Mouse (Mus musculus) brain, embryonic 14.5 days (tissue): ENCODE measurements at regions not wholly inside any gene's neighbourhood (a gene's known extent, or its start where the extent isn't known, plus 50 kb on each side); places are given as distances from the start of the nearest gene placed in this dataset.

Source experiments
- DNase-seq: peaks from one replicate; pipeline ENCODE4 v3.0.0-alpha.2; 2011; ENCODE audit warnings: low read depth
- CTCF ChIP-seq: fragments of 200-500 bp; IDR thresholded peaks from 2 replicates; pipeline ENCODE4 v1.5.1; 2012; ENCODE audit warnings: inconsistent platforms, mild to moderate bottlenecking, moderate library complexity, borderline replicate concordance; ENCODE audit not compliant: insufficient read depth, insufficient read length; ENCODE audit errors: extremely low read depth
- POLR2A ChIP-seq: fragments of 200-500 bp; IDR thresholded peaks from 2 replicates; pipeline ENCODE4 v1.6.1; 2012; ENCODE audit warnings: mild to moderate bottlenecking, inconsistent platforms, borderline replicate concordance; ENCODE audit not compliant: poor library complexity, insufficient read depth, insufficient read length, severe bottlenecking; ENCODE audit errors: extremely low read depth

GRCm38 (mm10) chr2:102250101-102250500, 63.9 kb upstream of the Ldlrad3 start:
- TF ChIP-seq CTCF (no peak), POLR2A (no peak)
- DNase-seq = no peak

- TF ChIP-seq POLR2A = no peak
- no peak for TF ChIP-seq CTCF
Observed at GRCm38 (mm10) chr2:102246484-102246883, 60.3 kb upstream of the Ldlrad3 start.

GRCm38 (mm10) chr2:102244491-102244890, 58.3 kb upstream of the Ldlrad3 start:
- DNase-seq = no peak
- TF ChIP-seq POLR2A = no peak
- no peak for TF ChIP-seq CTCF

More at GRCm38 (mm10) chr2:102246484-102246883, 60.3 kb upstream of the Ldlrad3 start:
- no peak for DNase-seq

- no peak for TF ChIP-seq CTCF
- no peak for DNase-seq
Observed at GRCm38 (mm10) chr2:102241626-102242025, 55.4 kb upstream of the Ldlrad3 start.

- peak; percentile 69 for DNase-seq
- TF ChIP-seq POLR2A (no peak), CTCF (no peak)
Observed at GRCm38 (mm10) chr2:102239712-102240505, 53.7 kb upstream of the Ldlrad3 start.
